Mouse (Mus musculus) adrenal gland, postnatal 10 days (tissue): ENCODE measurements around the gene Elk3. TPM values are rescaled to one million over a fixed set of nuclear protein-coding genes. Genes with fewer than 3 reads are reported as not detected.
A peak's percentile ranks its signal among the peaks of the same experiment; 100 is the strongest.

ENCODE experiments used
- DNase-seq: peaks from one replicate; pipeline ENCODE4 v3.0.0; 2021; ENCODE audit warnings: mixed read lengths
- total RNA-seq, 2 experiments: library from RNA; stranded (reverse); gene quantifications; 2 replicates each; pipeline ENCODE4 v1.2.3; 2021

Gene Elk3
- total RNA-seq, 2 experiments from 2014 or later = 58.4 to 70.4 TPM

GRCm38 (mm10) chr10:93294547-93295219 is 16.3 kb downstream of the Elk3 start:
- DNase-seq = no peak

GRCm38 (mm10) chr10:93293621-93294020 is 17.3 kb downstream of the Elk3 start:
- no peak for DNase-seq

DNA sequence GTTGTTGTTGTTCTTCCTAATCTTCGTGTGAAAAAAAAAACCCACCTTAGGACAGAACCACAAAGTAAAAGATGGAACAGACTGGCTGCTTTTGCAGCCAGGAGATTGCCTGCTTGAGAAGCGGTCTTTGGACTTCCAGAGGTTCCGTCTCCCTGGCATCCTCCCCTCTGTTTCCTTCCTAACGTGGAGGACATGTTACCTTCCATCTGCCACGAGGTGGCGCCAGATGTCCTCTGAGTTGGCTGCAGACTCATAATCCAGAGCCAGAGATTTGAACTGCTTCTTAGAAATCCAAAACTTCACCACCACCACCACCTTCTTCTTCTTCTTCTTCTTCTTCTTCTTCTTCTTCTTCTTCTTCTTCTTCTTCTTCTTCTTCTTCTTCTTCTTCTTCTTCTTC is 19.1 kb downstream of the Elk3 start:
- DNase-seq = peak; percentile 89

GRCm38 (mm10) chr10:93291352-93291751 is 19.6 kb downstream of the Elk3 start:
- DNase-seq = peak; percentile 79

DNA sequence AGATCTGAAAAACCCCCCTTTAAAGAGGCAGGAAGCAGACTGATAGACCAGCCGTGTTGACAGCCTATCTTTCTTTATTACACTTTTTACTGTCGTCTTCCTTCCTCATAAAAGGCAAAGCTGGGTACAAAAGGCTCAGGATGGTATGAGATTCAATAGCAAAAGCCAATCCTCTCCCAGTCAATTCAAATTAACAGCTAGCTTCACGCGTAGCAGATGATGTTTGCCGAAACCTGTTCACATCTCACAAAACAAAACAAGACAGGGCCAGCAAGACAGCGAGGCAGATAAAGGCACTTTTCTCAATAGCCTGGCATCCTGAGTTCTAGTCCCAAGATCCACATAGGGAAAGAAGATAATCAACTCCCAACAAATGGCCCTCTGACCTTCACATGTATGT is 21.5 kb downstream of the Elk3 start:
- no peak for DNase-seq

DNA sequence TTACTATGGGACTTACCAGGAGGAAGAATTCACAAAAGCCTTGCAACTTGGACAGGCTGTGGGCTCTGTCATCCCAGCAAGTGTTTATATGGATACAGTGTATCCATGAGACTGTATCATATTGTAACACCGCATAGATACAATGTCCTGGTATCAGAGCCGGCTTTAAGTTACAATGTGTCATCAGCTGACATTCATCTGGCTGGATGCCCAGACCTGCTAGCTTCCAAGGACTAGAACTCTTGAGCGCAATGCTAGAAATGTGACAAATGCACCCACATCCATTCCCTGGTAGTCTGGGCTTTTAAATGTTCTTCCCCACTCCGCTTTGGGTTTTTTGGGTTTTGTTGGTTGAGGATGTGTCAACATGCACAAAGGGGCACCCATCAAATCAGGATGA is 22.6 kb downstream of the Elk3 start:
- DNase-seq = peak; percentile 76

DNA sequence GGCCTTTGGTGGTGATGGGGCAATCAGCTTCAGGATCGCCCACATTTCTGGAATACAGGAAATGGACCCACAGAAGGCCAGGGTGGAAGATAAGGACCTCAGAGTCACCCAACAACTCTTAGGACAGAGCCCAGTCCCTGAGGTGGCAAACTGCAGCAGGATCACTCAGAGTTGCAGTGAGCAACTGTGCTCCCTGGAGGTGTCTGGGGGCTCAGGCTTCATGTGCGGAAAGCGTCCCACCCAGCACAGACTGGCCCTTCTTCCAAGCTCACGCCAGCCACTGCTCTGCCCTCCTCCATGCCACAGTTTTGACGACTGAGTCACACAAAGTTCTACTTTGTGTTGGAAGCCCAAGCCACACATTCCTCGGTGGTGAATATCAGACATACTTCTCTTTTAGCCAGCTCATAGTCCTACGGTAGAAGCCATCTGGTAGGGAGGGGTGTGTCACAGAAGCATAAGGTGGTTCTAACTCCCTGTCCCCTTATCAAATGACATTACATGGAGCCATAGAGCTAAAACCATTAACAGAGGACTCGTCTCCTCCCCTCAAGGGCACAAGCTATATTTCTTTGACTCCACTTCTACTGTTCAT is 23.3 kb downstream of the Elk3 start:
- DNase-seq = no peak

- DNase-seq = no peak
Observed at GRCm38 (mm10) chr10:93285489-93285888, 25.4 kb downstream of the Elk3 start.

DNA sequence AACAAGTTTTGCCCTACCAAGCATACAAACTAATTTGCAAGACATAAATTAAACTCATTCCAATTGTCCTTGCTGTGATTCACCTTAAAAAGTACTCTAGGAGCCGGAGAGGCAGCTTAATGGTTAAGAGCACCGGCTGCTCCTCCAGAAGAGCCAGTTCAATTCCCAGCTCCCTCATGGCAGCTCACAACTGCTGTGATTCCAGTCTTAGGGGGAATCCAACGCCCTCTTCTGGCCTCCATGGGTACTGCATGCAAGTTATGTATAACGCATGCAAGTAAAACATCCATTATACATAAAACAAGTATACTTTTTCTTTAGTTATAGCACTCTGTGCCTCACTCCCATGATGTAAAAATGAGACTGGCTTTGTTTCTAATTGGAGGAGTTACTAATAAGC is 27.7 kb downstream of the Elk3 start:
- DNase-seq = no peak

DNA sequence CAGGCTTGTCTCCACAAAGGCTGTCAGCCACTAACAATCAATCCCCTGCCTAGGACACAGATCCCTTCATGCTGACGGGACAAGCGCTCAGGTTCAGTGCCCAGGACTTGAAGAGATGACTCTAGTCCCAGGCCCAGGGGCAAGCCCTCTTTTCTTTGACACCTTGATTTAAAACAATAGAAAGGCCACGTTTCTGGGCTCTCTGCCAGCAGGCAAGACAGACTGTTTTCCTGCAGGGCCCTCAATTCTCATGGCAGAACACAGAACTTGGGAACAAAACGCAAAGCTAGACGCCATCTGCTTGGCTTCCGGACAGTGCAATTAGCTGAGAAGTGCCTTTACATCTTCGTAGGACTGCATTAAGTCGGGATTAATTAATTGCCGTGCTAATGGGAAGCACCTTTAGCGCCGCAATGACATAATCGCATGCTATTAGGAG is 28.4 kb downstream of the Elk3 start:
- peak; percentile 67 for DNase-seq

- DNase-seq = no peak
Observed at GRCm38 (mm10) chr10:93281092-93281491, 29.8 kb downstream of the Elk3 start.

DNA sequence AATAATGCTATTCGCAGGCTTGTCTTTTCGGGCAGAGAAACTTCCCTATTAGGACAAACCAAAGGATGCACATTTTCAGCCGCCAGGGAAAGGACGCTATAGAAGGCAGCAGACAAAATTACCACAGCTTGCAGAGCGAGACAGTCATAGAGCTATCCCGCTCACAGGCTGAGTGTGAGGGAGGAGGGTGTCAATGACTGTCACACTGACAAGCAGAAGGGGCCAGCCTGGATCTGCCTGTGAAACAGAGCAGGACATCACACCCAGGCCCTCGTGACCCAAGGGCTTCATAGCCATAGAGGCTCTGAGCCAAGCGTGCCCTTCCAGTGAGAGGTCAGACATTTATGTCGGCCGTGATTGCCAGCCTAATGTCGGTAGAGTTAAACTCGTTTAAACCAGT is 30.3 kb downstream of the Elk3 start:
- DNase-seq = no peak

GRCm38 (mm10) chr10:93279062-93279461 is 31.9 kb downstream of the Elk3 start:
- no peak for DNase-seq

GRCm38 (mm10) chr10:93278361-93278760 is 32.6 kb downstream of the Elk3 start:
- no peak for DNase-seq

DNA sequence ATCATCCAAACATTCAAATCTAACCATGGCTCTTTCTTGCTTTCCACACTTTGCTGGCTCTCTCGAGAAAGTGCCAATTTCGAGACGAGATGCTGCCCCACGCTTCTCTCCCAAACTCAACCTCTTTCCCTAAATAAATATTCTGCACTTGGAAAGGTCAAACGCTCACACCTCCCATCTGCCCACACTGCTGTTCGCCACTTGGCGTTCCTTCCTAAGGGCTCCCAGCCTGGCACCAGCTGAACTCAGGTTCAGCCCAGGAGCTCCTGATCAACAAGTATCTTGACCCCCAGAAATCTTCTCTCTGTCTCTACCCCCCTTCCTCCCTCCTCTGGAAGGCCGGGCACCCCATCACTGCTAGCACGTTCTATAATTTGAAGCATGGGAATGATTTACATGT is 34.1 kb downstream of the Elk3 start:
- no peak for DNase-seq

- peak; percentile 75 for DNase-seq
Observed at GRCm38 (mm10) chr10:93276349-93276763, 34.6 kb downstream of the Elk3 start.

DNA sequence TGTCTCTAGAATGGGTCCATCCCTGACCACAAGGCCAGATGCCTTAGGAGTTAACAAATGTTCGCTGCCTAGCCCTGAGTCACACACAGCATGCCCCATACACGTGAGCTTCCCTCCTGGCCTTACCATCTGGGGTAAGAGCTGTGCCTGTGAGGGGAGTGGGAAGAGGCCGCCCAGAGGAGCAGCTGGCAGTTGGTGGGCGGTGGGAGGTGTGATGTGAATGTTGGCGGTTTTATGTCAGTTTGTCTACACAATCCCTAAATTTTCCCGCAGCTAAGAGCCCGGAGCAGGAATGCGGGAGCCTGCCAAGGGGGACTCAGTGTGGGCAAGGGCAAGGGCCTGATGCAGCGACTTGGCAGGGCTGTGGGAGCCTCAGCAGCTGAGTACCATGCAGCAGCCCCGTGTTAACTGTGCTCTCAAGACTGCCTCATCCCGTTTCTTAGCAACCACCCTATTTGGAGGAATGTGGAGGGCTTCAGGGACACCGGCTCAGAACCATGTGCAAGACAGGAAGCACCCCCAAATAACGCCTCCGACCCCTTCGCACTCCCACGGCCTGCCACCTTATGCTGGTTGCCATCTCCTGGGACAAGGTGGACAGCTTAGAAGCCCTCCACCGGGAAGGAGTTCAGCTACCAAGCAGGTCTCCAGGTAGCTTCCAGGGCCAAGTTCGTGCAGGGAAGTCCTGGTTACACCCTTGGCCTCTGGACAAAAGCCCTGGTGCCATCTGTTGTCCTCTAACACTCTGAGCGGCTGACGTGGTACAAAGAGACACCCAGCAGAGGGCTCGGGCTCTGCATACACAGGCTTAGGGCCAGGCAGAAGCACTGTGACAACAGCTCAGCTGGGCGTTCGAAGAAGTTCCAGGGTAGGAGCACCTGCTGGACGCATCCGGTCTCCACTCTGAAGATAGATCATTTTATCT is 35.5 kb downstream of the Elk3 start:
- no peak for DNase-seq

DNA sequence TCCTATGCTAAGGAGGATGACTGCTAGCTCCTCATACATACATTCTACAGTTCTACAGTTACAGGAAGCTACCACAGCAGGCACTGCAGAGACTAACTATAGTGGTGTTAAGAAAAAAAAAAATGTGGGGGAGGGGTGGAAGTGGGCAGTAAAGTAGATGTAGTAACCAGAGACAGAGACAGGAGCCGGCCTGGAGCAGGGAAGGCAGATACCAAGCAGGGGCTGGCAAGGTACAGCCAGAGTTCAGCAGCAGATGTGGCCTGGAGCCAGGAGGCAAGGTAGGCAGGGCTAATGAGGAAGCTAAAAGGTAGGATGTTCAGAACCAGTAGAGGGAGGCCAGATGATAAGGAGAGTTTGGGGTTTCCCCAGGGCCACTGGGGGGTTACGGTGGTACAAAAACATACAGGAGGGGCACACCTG is 36.6 kb downstream of the Elk3 start:
- no peak for DNase-seq

GRCm38 (mm10) chr10:93272986-93273982 is 37.7 kb downstream of the Elk3 start:
- DNase-seq = no peak

DNA sequence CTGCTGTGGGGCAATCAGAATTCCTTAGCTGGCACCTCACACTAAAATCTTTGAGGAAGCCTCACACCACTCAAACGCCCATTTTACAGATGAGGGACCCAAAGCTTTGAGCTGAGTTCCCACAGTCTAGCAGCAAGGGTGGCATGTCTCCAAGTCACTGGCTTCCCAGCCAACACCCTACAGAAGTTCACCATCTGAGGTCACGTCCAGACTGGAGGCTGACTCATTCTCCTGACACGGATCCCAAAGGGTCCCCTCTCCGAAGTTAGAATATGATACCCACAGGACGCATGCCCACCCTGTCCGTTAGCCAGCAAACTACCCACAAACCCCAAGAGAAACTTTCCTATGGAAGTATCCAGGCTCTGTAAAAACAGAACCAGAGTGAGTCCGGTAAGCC is 39.1 kb downstream of the Elk3 start:
- no peak for DNase-seq

DNA sequence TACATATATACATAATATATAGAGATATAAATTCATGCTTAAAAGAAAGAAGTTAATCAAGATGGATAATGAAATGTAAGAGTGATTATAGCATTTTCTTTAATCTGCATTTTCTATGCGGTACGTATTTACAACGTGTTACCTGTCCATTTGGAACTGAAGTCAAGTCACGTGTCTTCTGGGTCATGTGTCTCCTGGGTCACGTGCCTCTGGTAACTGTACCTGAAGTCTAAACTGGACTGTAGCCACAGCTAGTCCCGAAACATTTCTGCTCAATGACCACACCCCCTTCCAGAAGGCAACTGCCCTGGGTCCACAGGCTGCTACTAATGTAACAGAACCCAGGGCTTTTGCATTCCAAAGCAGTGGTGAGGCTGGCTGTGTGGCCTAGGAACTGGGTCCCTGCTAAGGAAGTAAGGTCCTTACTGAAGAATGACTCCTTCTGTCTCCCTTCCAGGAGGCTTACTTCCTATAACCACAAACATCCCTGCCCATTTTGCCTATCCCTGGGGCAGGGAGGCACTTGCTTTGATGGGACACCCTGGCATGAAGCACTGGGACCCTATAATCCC is 40.0 kb downstream of the Elk3 start:
- DNase-seq = no peak
